Mouse (Mus musculus): Measurements from ENCODE around the gene 2700081O15Rik.

DNA sequence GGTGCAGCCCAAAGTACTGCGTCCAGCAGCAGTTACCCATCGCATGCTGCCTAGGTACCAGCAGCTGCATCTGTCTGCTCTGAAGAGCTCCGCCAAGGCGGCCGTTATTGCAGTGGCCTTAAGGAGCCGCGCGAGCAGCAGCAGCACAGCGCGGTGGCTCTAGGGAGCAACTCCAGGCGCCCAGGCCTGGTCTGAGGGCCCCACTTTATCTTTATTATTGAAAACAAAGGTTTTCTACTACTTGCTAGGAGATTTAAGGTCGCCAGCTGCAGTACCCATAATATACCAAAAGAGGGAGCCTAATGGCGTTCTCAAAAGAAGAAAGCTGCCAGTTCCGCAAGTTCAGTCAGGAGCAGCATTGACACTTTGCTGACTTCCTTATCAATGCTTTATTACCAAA is 24.1 kb downstream of the 2700081O15Rik start:
- peak in 2 of 3 experiments; percentile 61 to 67; a peak in 4 of 6 replicates for TF ChIP-seq CTCF (IDR thresholded peaks at IDR 0.05 in 2 of 3, conservative IDR thresholded peaks at IDR 0.05 in 1 of 3; ENCODE audit: control insufficient read depth in 1 of 3, insufficient read depth in 1 of 3, low read depth in 2 of 3, low read length in 3 of 3, poor library complexity in 1 of 3, severe bottlenecking in 1 of 3)
- TF ChIP-seq POLR2A (IDR thresholded peaks at IDR 0.05; ENCODE audit: control insufficient read depth in 1 of 2, insufficient read depth in 1 of 2, low read depth in 1 of 2, low read length in 2 of 2, poor library complexity in 1 of 2): no peak
- no peak for TF ChIP-seq ZKSCAN1 (IDR thresholded peaks at IDR 0.05; ENCODE audit: low read depth, low read length)
- TF ChIP-seq HCFC1 (IDR thresholded peaks at IDR 0.05; ENCODE audit: low read depth, low read length): no peak
- no peak for TF ChIP-seq ZC3H11A (IDR thresholded peaks at IDR 0.05; ENCODE audit: low read depth, low read length)
- no peak for TF ChIP-seq MYB (IDR thresholded peaks at IDR 0.05; ENCODE audit: low read depth, low read length)
- no peak for TF ChIP-seq USF1 (IDR thresholded peaks at IDR 0.05; ENCODE audit: low read depth, low read length)
- no peak for TF ChIP-seq EP300 (IDR thresholded peaks at IDR 0.05; ENCODE audit: low read depth in 1 of 2, low read length in 2 of 2)
- no peak for TF ChIP-seq GATA1 (IDR thresholded peaks at IDR 0.05; ENCODE audit: low read depth, low read length)
- no peak for TF ChIP-seq MEF2A (IDR thresholded peaks at IDR 0.05; ENCODE audit: extremely low read depth, insufficient replicate concordance, low read depth, low read length, poor library complexity, severe bottlenecking)
- TF ChIP-seq NRF1 (IDR thresholded peaks at IDR 0.05; ENCODE audit: insufficient read depth, low read depth, low read length, poor library complexity, severe bottlenecking): no peak
